ENCODE assay signal across 12 mouse cellular contexts in the genomic region with DNA sequence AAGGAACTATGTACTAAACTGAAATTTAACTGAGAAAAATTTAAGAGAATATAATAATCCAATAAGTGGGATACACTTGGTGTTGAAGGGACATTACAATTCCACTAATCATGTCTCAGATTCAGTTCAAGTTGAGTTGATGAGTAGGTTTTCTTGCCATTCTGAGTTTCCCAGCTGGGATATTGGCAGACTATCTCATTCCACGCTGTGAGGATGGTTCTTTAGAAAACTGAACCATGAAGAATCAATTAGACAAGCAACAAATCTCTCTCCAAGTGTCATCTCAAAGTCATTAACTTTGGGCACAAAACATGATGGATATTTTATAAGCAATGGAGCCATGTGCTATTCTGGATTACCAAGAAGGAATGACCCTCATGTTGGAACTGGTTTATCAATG.
"Had no signal": no experiment of that assay in that cellular context is flagged by ENCODE, and none has a peak within 500 bp of the region (broad histone marks: within the 10 kb centered on the region; RNA-seq: fewer than 3 reads in every experiment).

No protein-coding gene starts in this region.

- H3K4me2 ChIP-seq: liver, embryonic 11.5 days; liver, embryonic 15.5 days; midbrain, embryonic 15.5 days; stomach, embryonic 15.5 days had no signal

- H3K4me1 ChIP-seq: limb, embryonic 10.5 days; liver, embryonic 15.5 days; midbrain, embryonic 15.5 days; stomach, embryonic 15.5 days had no signal

- DNase-seq: kidney, postnatal 25 days; lung, adult 2 months; lung, postnatal 36 days; right cerebral cortex, postnatal 14 days; thymus, adult 2 months; thymus, postnatal 25 days had no signal

- H3K27me3 ChIP-seq: liver, embryonic 15.5 days; midbrain, embryonic 15.5 days; stomach, embryonic 15.5 days had no signal

- H3K36me3 ChIP-seq: limb, embryonic 10.5 days; liver, embryonic 15.5 days; midbrain, embryonic 15.5 days; stomach, embryonic 15.5 days had no signal

- H3K4me3 ChIP-seq: limb, embryonic 10.5 days; liver, embryonic 15.5 days; midbrain, embryonic 15.5 days; stomach, embryonic 15.5 days had no signal

- ATAC-seq: lung, postnatal 0 days; midbrain, embryonic 15.5 days had no signal

- H3K27ac ChIP-seq: limb, embryonic 10.5 days; liver, embryonic 15.5 days; midbrain, embryonic 15.5 days; stomach, embryonic 15.5 days had no signal

- H3K9me3 ChIP-seq: limb, embryonic 10.5 days; liver, embryonic 15.5 days; midbrain, embryonic 15.5 days; stomach, embryonic 15.5 days had no signal

- H3K9ac ChIP-seq: liver, embryonic 15.5 days; midbrain, embryonic 15.5 days; stomach, embryonic 15.5 days had no signal
